Mouse (Mus musculus) kidney, adult 2 months (tissue): ENCODE data around the gene Snap91.

Experiments used
- CTCF ChIP-seq: fragments of 200-500 bp; conservative IDR thresholded peaks from 2 replicates; pipeline ENCODE4 v1.5.1; 2011; ENCODE audit warnings: low read depth, mild to moderate bottlenecking, control low read depth, low read length, moderate library complexity, mixed read lengths; ENCODE audit not compliant: insufficient read depth, insufficient read length
- POLR2A ChIP-seq: fragments of 200-500 bp; IDR thresholded peaks from one replicate; pipeline ENCODE4 v1.6.1; 2011; ENCODE audit warnings: low read depth, low read length, control low read depth

- TF ChIP-seq CTCF (no peak), POLR2A (no peak)
Observed at GRCm38 (mm10) chr9:86766991-86767390, 113.5 kb downstream of the Snap91 start.
